In the genomic region with DNA sequence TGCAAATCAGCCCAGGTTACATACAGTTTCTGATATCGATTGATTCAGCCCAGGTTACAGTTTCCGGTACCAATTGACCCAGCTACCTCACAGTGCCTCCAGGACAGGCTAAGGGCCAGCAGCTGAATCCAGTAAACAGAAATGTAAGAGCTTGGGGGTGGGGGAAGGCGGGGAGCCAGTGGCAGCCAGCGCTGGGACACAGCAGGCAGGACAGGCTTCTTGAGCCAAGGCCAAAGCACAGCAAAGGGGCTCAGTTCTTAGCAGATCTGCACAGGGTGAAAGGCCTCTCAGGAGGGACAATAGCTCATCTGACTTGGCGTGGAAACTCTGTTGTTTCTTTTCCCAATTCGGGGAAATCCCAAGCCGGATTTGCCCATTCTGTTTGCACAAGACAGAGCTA, we compare ENCODE assay signal across 10 mouse cellular contexts. TPM values are rescaled to one million over a fixed set of nuclear protein-coding genes. Genes with fewer than 3 reads are reported as not detected.
DNase-seq lines count a peak whose midpoint lies in the region; ATAC-seq lines count a peak whose summit lies in the region.
"Had no signal": no experiment of that assay in that cellular context is flagged by ENCODE, and none has a peak within 500 bp of the region (broad histone marks: within the 10 kb centered on the region; RNA-seq: fewer than 3 reads in every experiment).

No protein-coding gene starts in this region.

- 44% methylated on average over 7 of the region's 7 CpGs for WGBS in hindbrain, embryonic 16.5 days
- WGBS in hindbrain, embryonic 12.5 days = 45% methylated on average over 7 of the region's 7 CpGs
- 27% methylated on average over 7 of the region's 7 CpGs for WGBS in forebrain, embryonic 16.5 days

- no peaks in the 10 kb centered on the region; the same call in 1 of the 2 replicates for H3K4me1 ChIP-seq in hindbrain, embryonic 16.5 days (ENCODE audit: control insufficient read depth, insufficient read depth, low read depth, low read length)
- peaks cover 5% of the 10 kb centered on the region; the same call in 1 of the 2 replicates for H3K4me1 ChIP-seq in hindbrain, embryonic 12.5 days
- no peaks in the 10 kb centered on the region for H3K4me1 ChIP-seq in forebrain, embryonic 16.5 days (replicated peaks; ENCODE audit: control insufficient read depth, insufficient read depth, low read length)

- no peaks in the 10 kb centered on the region for H3K36me3 ChIP-seq in hindbrain, embryonic 16.5 days (ENCODE audit: control insufficient read depth, insufficient read depth, low read length)
- no peaks in the 10 kb centered on the region for H3K36me3 ChIP-seq in hindbrain, embryonic 12.5 days
- H3K36me3 ChIP-seq in forebrain, embryonic 16.5 days (ENCODE audit: control insufficient read depth, insufficient read depth) = no peaks in the 10 kb centered on the region

- peak; percentile 18 to 39 for DNase-seq in cerebellum, adult 18-20 months
- no peak for DNase-seq in cerebellum, postnatal 36 days
- DNase-seq in urinary bladder, postnatal 14 days (ENCODE audit: low spot score) = peak; percentile 24
- DNase-seq in urinary bladder, postnatal 25 days (ENCODE audit: low spot score) = no peak
- DNase-seq: B cell, adult 2 months had no signal

- no peak overlapping the region for H3K4me3 ChIP-seq in hindbrain, embryonic 16.5 days (ENCODE audit: low read length)
- no peak overlapping the region for H3K4me3 ChIP-seq in hindbrain, embryonic 12.5 days
- no peak overlapping the region for H3K4me3 ChIP-seq in forebrain, embryonic 16.5 days (replicated peaks; ENCODE audit: low read length)

- H3K4me2 ChIP-seq in hindbrain, embryonic 16.5 days (ENCODE audit: low read length) = no peak overlapping the region
- H3K4me2 ChIP-seq in hindbrain, embryonic 12.5 days (replicated peaks) = no peak overlapping the region
- no peak overlapping the region for H3K4me2 ChIP-seq in forebrain, embryonic 16.5 days (ENCODE audit: low read length)

- no peaks in the 10 kb centered on the region for H3K27me3 ChIP-seq in hindbrain, embryonic 16.5 days (replicated peaks; ENCODE audit: control insufficient read depth, insufficient read depth, low read length)
- H3K27me3 ChIP-seq in hindbrain, embryonic 12.5 days = no peaks in the 10 kb centered on the region; the same call in 1 of the 2 replicates
- H3K27me3 ChIP-seq in forebrain, embryonic 16.5 days (replicated peaks; ENCODE audit: control insufficient read depth, insufficient read depth, low read length) = no peaks in the 10 kb centered on the region

- no peaks in the 10 kb centered on the region; the same call in 1 of the 2 replicates for H3K9me3 ChIP-seq in hindbrain, embryonic 16.5 days (ENCODE audit: control insufficient read depth, low read length)
- no peaks in the 10 kb centered on the region for H3K9me3 ChIP-seq in hindbrain, embryonic 12.5 days (replicated peaks)
- no peaks in the 10 kb centered on the region for H3K9me3 ChIP-seq in forebrain, embryonic 16.5 days (ENCODE audit: control insufficient read depth, low read length)

- 0 out of 2 replicates have a peak, but pooled peaks have one; percentile 72 for ATAC-seq in hindbrain, embryonic 16.5 days
- no peak for ATAC-seq in hindbrain, embryonic 12.5 days (ENCODE audit: low FRiP score)
- ATAC-seq in activated CD4-positive, CD25-positive, alpha-beta regulatory T cell, adult 4 months = no peak
- ATAC-seq in forebrain, embryonic 16.5 days = no peak
- ATAC-seq: intestine, postnatal 0 days had no signal

- H3K9ac ChIP-seq in hindbrain, embryonic 16.5 days (ENCODE audit: low read depth, low read length) = no peak overlapping the region
- H3K9ac ChIP-seq in hindbrain, embryonic 12.5 days = no peak overlapping the region
- no peak overlapping the region for H3K9ac ChIP-seq in forebrain, embryonic 16.5 days (replicated peaks; ENCODE audit: low read depth, low read length)

- H3K27ac ChIP-seq in hindbrain, embryonic 16.5 days (ENCODE audit: low read depth, low read length) = no peak overlapping the region
- H3K27ac ChIP-seq in hindbrain, embryonic 12.5 days = no peak overlapping the region
- H3K27ac ChIP-seq in forebrain, embryonic 16.5 days (ENCODE audit: low read length) = no peak overlapping the region

RNA-seq across cellular contexts. Expression of a gene that starts 28.5 kb away (rescaled TPM):
- polyA plus RNA-seq in hindbrain, embryonic 16.5 days (2015; fragmentation: Nextera tagmentation; extraction: Ambion mirVana) = 86.1 and 87.4 TPM in 2 replicates
- polyA plus RNA-seq in hindbrain, embryonic 12.5 days (2016; fragmentation: Nextera tagmentation; extraction: Ambion mirVana) = 61.0 and 61.2 TPM in 2 replicates
- 10 to 100 TPM; 14.2 to 20.3 TPM for polyA plus RNA-seq in activated CD4-positive, CD25-positive, alpha-beta regulatory T cell, adult 4 months (2017; shearing (Covaris generic))
- 82.6 and 83.8 TPM in 2 replicates for polyA plus RNA-seq in forebrain, embryonic 16.5 days (2015; fragmentation: Nextera tagmentation; extraction: Ambion mirVana)

Comparison
In these comparisons a context has a peak if more than half of its experiments do, and no peak if none do; other contexts are left out.
1. DNase-seq: peak in cerebellum, adult 18-20 months (2 of 2) and urinary bladder, postnatal 14 days (single experiment); none in cerebellum, postnatal 36 days (0 of 2) and urinary bladder, postnatal 25 days (single experiment).